Mouse (Mus musculus) telencephalon, adult 2 months (tissue): ENCODE data around the gene Dlx3.

ENCODE experiments used
- DNase-seq: peaks from one replicate; pipeline ENCODE4 v3.0.0-alpha.2; 2011; ENCODE audit warnings: low read depth, low spot score

Gene Dlx3

GRCm38 (mm10) chr11:95122100-95122489 lies 2.2 kb downstream of the Dlx3 start:
- no peak for DNase-seq

- no peak for DNase-seq
Observed at GRCm38 (mm10) chr11:95125366-95125948, 5.5 kb downstream of the Dlx3 start.

DNA sequence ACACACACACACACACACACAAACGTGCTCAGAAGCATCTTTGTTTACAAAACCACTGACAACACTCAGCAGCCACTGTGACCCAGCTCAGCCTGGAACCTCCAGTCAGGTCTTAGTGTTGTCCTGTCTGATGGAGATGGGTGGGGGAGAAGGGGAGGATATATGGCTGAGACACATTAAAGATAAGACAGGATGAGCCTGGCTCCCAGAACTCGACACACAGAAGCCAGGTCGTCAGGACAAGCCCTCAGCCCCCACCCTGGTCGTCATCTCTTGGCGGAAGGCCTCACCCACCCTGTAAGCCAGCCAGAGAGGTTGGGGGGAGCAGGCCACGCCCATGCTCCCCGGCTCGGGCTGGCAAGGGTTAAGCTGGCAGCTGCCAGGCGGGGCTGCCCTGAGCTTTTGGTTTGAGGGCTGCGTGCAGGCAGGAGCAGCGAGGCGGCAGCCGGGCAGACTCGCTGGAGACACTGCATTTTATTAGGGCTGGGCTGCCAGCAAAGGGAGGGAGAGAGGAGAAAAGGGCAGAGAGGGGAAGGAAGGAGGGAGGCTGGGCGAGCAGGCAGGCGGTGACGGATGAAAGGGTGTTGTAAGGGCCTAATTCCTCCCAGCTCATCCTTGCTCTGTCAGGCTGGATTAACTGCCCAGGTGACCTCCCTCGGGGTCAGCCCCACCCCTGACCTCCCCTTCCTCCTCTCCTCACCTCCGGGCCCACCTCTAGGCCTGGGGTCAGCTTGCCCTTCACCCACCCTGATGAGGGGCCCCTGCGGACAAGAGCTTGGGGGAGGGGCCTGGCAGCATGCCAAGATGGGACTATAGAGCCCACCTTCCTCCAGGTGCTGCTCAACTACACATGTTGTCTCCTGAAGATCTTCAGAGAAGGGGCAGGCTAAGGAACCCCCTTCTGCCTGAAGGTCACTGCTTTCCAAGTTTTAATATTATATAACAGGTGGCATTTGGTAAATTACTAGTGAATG lies 6.6 kb downstream of the Dlx3 start:
- DNase-seq: no peak

GRCm38 (mm10) chr11:95128359-95128758 lies 8.4 kb downstream of the Dlx3 start:
- DNase-seq: no peak

DNA sequence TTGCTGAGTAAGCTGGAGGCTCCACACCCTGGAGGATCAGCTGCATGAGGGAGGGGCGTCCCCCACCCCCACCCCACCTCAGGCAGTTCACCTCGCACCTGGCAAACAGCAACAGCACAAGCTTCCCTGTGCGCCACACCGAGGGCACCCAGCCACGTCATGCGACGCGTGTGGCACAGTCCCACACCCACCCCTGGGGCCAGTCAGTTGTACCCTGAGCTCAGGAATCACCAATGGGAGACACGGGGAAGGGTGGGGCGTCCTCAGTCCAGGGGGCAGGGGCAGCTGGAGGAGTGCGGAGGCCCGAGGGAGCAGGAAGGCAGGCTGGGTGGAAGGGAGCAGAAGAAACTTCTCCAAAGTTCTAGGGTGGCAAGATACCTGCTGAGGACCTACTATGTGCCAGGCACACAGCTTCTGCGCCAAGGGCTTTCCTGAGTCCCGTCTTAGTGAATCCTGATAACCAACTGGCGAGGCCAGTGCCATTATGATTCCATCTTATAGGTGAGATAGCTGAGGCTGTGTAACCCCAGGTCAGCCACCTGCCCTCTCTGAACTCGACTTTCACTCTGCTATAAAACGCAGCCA lies 10.8 kb downstream of the Dlx3 start:
- no peak for DNase-seq

DNA sequence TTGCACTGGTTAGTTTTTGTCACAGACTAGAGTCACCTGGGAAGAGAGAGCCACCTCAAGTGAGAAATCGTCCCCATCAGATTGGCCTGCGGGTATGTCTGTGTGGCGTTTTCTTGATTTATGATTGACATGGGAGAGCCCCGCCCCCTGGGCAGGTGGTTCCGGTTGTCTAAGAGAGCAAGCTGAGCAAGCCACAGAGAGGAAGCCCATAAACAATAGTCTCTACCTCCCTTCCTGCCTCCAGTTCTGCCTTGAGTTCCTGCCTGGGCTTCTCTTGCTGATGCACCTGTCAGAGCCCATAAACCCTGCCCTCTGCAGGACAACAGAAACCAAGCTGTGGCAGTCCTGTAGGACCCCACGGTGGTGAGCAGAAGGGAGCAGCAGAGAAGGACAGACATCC lies 13.4 kb downstream of the Dlx3 start:
- no peak for DNase-seq

GRCm38 (mm10) chr11:95137281-95137680 lies 17.4 kb downstream of the Dlx3 start:
- DNase-seq: no peak

- no peak for DNase-seq
Observed at GRCm38 (mm10) chr11:95139871-95140270, 20.0 kb downstream of the Dlx3 start.

- DNase-seq: no peak
Observed at GRCm38 (mm10) chr11:95142258-95142657, 22.3 kb downstream of the Dlx3 start.

- no peak for DNase-seq
Observed at GRCm38 (mm10) chr11:95142980-95143575, 23.2 kb downstream of the Dlx3 start.

GRCm38 (mm10) chr11:95143663-95144062 lies 23.7 kb downstream of the Dlx3 start:
- no peak for DNase-seq

DNA sequence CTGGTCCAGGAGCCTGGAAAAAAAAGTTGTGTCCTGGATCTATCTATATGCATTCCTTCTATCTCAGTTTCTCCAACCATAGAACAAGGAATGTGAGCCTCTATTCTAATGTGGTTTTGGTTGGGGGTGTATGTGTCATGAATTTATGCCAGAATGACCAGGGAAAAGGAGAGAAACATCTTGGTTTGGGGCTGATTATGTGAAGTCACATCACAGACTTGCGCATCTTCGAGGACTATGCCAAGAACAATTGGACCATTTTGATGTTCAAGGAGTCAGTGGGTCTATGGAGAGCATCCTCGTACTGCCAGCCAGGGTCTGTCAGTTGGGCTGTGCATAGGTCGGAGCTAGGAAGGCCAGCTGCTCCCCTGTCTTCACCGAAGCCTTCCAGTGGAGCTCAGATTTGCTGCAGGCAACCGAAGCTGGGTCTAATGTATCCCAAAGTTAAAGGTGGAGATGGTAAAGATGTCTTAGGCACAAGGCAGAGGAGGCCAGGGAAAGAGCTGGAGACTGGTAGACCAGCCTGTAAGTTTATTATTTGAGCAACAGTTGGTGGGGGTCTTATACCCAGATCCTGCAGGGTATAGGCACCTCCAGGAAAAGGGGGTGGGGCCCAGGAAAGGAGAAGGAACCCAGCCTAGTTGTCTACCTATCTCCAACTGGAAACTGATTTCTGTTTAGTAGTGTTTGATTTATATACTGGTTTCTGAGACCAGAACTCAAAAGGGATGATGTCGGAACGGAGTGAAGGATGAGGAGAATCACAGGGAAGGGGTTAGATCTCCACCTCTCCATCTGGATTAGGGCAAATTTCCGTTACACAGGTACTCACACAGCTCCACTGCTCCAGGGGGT lies 24.4 kb downstream of the Dlx3 start:
- DNase-seq: no peak

GRCm38 (mm10) chr11:95144946-95145483 lies 25.1 kb downstream of the Dlx3 start:
- no peak for DNase-seq

GRCm38 (mm10) chr11:95145851-95146403 lies 26.0 kb downstream of the Dlx3 start, which contains the start of gene Dlx4:
TSS of gene Dlx4 (minus strand) at chr11:95146263.
- DNase-seq: no peak

GRCm38 (mm10) chr11:95148754-95149153 lies 28.8 kb downstream of the Dlx3 start:
- no peak for DNase-seq

DNA sequence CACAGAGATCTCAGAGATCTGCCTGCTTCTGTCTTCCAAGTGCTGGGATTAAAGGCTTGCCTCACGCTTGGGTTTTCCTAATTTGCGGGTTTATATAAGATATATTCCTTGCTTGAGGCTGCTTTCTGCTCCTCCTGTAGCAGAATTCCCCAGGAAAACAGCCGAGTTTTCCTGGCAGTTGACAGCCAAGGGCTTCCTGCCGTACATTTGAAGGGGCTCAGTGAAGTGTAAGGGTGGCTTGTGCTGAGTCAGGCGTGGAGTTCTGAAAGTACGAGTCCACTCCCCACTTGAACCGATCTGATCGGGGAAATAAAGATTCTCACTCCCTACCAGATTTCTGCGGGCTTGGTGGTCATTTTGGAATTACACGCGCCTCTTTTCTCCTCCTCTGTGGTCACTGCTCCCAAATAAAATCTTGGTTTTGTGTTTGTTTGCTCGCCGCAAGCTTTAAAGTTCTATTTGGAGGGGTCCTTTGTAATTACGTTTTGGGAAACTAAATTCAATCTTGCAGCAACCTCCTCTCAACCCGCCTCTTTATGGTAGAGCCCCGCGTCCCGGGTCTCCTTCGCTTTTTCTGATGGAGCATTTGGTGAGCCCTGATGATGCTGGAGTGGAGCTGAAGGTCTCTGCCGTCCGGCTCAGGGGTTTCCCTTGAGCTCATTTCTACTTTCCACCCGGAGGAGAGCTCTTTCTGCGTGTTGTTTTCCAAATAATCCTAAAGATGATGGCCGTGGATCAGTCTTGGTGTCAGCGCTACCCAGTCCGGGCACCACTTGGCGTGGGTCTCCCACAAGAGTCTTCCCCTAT lies 29.7 kb downstream of the Dlx3 start:
- no peak for DNase-seq

DNA sequence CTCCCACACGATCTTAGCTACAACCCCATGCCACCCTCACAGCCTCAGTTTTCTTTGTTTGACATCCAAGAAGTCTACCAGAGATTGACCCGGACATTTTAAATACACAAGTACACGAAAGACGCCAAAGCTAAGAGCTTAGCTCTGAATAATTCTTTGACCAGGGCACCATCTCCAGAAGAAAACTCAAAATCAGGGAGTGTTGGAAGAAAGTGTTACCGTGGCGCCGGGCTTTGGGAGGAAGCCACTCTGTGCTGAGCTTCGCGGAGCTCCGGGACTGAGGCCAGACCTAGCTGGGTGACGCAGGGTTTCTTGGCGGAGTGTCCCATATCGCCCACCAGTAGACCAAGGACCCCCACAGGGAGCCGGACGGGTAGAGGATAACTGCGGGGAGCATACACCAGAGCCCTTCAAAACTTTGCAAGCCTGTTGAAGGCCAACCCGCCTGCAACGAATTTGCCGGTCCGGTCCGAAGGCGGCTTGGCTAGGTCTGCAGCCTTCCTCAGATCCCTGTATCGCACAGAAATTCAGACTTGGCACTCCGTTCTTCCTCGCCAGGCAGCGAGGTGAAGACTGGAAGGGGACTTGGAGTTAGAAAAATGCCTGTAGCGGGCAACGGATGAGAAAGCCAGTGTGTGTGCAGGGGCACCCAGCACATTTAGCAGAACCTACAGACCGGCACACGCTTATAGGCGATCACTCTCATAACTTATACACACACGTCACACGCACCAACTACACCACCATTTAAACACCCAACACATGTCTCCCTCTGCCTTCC lies 30.5 kb downstream of the Dlx3 start:
- no peak for DNase-seq

- DNase-seq: no peak
Observed at GRCm38 (mm10) chr11:95153116-95153515, 33.2 kb downstream of the Dlx3 start.

GRCm38 (mm10) chr11:95153681-95154080 lies 33.8 kb downstream of the Dlx3 start:
- no peak for DNase-seq
